Mouse (Mus musculus) cerebellum, adult 2 months (tissue): ENCODE measurements at regions not wholly inside any gene's neighbourhood (a gene's known extent, or its start where the extent isn't known, plus 50 kb on each side); places are given as distances from the start of the nearest gene placed in this dataset.

Source experiments
- DNase-seq, 2 experiments: peaks; one replicate each; pipeline ENCODE4 v3.0.0; 2021
- H3K27ac ChIP-seq: fragments of 200-500 bp; 2 replicates; pipeline ENCODE4 v1.5.1; 2012; ENCODE audit warnings: low read length, control low read depth, inconsistent platforms; ENCODE audit not compliant: insufficient read depth
- H3K27me3 ChIP-seq: fragments of 200-500 bp; 2 replicates; pipeline ENCODE4 v1.6.1; 2012; ENCODE audit warnings: inconsistent platforms, mild to moderate bottlenecking, low read length, moderate library complexity; ENCODE audit not compliant: control insufficient read depth, insufficient read depth
- H3K4me1 ChIP-seq: fragments of 200-500 bp; 2 replicates; pipeline ENCODE4 v1.6.1; 2011; ENCODE audit warnings: low read length; ENCODE audit not compliant: control insufficient read depth, insufficient read depth
- H3K4me3 ChIP-seq: fragments of 200-500 bp; replicated peaks from 2 replicates; pipeline ENCODE3; 2011; ENCODE audit warnings: mild to moderate bottlenecking, low read depth, low read length, control low read depth; ENCODE audit not compliant: insufficient read depth
- CTCF ChIP-seq: fragments of 200-500 bp; IDR thresholded peaks from 2 replicates; pipeline ENCODE4 v1.5.1; 2011; ENCODE audit warnings: low read depth, mild to moderate bottlenecking, control low read depth, low read length, moderate library complexity, borderline replicate concordance; ENCODE audit not compliant: insufficient read depth
- POLR2A ChIP-seq: fragments of 200-500 bp; IDR thresholded peaks from 2 replicates; pipeline ENCODE4 v1.6.1; 2011; ENCODE audit warnings: low read length, control low read depth, borderline replicate concordance; ENCODE audit not compliant: insufficient read depth
- WGBS: fragments of 180-500 bp; shearing (Covaris S2); methylation state at CpG from one replicate; pipeline ENCODE4 v1.1.7; 2018; 5-methylcytosine and 5-hydroxymethylcytosine counted together

DNA sequence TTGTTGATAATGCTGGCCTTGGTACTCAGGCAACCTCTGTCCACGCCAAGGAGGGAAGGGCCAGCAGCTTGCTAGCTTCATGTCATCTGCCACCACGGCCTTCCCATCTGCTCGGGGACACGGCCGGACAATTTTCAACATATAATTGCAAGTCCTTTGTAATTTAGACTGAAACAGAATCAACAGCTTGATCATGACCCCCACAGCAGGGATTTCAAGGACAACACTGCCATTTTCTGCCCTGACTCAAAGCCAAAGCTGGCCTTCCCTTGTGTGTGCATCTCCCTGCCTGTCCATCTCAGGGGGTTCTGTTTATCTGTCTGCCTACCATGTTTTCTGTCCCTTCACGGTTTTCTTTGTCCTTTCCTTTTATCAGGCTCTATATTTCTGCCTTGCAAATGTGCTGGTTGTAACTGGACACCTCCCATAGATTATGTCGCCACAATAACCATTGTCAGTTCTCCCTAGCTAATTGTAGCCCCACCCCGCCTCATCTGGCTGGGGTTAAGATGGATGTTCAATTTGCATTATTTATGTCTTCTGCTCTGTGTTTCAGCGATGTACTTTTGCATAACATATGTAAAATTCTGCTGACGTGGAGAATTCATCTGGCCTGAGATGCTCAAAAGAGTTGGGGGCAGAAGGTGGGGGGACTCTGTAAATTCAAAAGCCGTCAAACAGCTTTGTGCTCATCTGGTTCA is 295.8 kb upstream of the Npvf start:
- H3K27me3 ChIP-seq: no peaks in the 10 kb centered on the region
- peaks cover 3% of the 10 kb centered on the region for H3K4me1 ChIP-seq
- H3K4me3 ChIP-seq: no peak overlapping the region
- WGBS: 54% methylated on average over 11 of the region's 11 CpGs
- TF ChIP-seq CTCF (no peak), POLR2A (no peak)
- DNase-seq: no peak
- no peak overlapping the region for H3K27ac ChIP-seq

DNA sequence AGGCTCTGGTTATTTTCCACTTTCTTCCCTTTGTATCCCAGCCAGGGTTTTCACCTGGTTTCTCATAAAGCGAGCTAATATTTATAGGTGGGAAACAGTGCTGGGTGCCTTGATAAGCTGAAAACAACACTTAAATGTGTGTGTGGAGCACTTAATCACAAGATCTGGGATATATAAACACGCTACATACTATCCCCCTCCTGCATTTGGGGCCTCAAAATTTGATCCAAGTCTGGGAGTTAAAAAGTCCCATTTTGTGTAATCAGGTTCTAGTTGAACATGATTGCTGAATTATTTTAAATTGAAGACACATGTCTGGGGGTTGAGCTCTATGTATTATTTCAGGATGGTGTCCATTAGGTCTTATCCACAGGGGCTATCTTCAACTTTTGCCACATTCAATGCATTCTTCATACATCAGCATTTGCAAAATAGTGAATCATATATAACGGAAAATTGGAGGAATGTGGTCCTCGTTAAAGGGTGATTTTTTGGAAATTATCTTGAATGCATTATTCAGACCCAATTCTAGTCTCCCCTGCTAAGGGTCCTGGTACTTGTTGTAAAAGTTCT is 303.2 kb upstream of the Npvf start:
- no peak for DNase-seq
- Histone ChIP-seq H3K27ac (no peak overlapping the region), H3K27me3 (no peaks in the 10 kb centered on the region), H3K4me1 (no peaks in the 10 kb centered on the region), H3K4me3 (no peak overlapping the region)
- 97% methylated on average over 4 of the region's 4 CpGs for WGBS
- TF ChIP-seq CTCF: no peak
- no peak for TF ChIP-seq POLR2A

DNA sequence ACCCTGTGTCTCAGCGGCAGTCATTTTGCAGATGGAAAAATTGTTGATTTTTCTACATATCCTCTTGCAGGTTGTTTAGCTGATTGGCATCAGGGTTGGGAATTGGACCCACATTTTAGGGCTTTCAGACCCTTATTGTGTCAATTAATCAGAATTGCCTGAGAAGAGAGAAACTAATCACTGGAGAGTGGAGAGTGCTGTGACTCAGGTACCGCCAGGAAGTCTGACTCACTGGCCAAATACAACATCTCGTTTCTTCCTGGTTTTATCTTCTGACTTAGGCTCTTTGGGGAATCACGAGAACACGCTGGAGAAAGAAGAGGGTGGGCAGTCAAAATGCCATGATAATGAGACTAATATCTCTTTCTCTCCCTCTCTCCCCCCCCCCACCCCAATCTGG is 306.1 kb upstream of the Npvf start:
- TF ChIP-seq CTCF: no peak
- TF ChIP-seq POLR2A: no peak
- no peak for DNase-seq
- no peak overlapping the region for H3K27ac ChIP-seq
- no peak overlapping the region for H3K4me3 ChIP-seq
- WGBS: 86% methylated on average over 5 of the region's 5 CpGs
- H3K27me3 ChIP-seq: no peaks in the 10 kb centered on the region
- no peaks in the 10 kb centered on the region for H3K4me1 ChIP-seq

GRCm38 (mm10) chr6:50961592-50961991 is 307.4 kb upstream of the Npvf start:
- H3K27me3 ChIP-seq: no peaks in the 10 kb centered on the region
- no peak for TF ChIP-seq POLR2A
- H3K4me1 ChIP-seq: no peaks in the 10 kb centered on the region
- no peak for DNase-seq
- 63% methylated on average over 6 of the region's 6 CpGs for WGBS
- no peak overlapping the region for H3K27ac ChIP-seq
- H3K4me3 ChIP-seq: no peak overlapping the region

GRCm38 (mm10) chr6:50968546-50968945 is 314.3 kb upstream of the Npvf start:
- no peak for DNase-seq
- 56% methylated on average over 5 of the region's 5 CpGs for WGBS
- H3K27me3 ChIP-seq: no peaks in the 10 kb centered on the region; the same call in 1 of the 2 replicates
- no peak overlapping the region for H3K4me3 ChIP-seq
- TF ChIP-seq POLR2A: no peak
- TF ChIP-seq CTCF: no peak
- H3K4me1 ChIP-seq: no peaks in the 10 kb centered on the region
- H3K27ac ChIP-seq: no peak overlapping the region

DNA sequence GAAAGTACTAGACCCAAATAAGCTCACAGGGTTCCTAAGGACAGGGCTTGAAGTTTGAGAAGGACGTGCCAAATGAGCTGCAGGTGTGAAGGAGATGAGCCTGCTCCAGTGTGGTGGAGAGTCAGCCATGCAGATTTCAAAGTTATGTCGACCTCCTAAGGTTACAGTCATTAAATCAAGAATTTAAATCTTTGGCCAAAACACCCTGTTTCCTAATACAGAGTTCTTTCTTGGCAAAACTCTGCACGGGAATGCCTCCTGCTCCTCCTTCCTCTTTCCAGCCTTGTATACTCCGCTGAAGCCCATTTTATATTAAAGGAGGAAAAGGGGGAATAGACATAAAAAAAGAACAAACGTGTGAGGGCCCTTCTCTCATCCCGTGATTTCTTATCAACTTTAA is 315.1 kb upstream of the Npvf start:
- Histone ChIP-seq H3K27ac (no peak overlapping the region), H3K4me3 (no peak overlapping the region), H3K4me1 (no peaks in the 10 kb centered on the region), H3K27me3 (no peaks in the 10 kb centered on the region; the same call in 1 of the 2 replicates)
- WGBS: 24% methylated on average over 6 of the region's 6 CpGs
- DNase-seq: no peak
- TF ChIP-seq CTCF (no peak), POLR2A (no peak)

- no peak overlapping the region for H3K27ac ChIP-seq
- no peaks in the 10 kb centered on the region for H3K4me1 ChIP-seq
- no peak for DNase-seq
- 42% methylated on average over 7 of the region's 7 CpGs for WGBS
- H3K27me3 ChIP-seq: no peaks in the 10 kb centered on the region; the same call in 1 of the 2 replicates
- no peak overlapping the region for H3K4me3 ChIP-seq
- TF ChIP-seq CTCF (no peak), POLR2A (no peak)
Measured at GRCm38 (mm10) chr6:50969997-50970396, 315.8 kb upstream of the Npvf start.

GRCm38 (mm10) chr6:50970770-50971169 is 316.5 kb upstream of the Npvf start:
- no peaks in the 10 kb centered on the region for H3K4me1 ChIP-seq
- TF ChIP-seq CTCF: no peak
- TF ChIP-seq POLR2A: no peak
- H3K4me3 ChIP-seq: no peak overlapping the region
- H3K27ac ChIP-seq: no peak overlapping the region
- 28% methylated on average over 8 of the region's 8 CpGs for WGBS
- no peaks in the 10 kb centered on the region; the same call in 1 of the 2 replicates for H3K27me3 ChIP-seq
- DNase-seq: no peak

GRCm38 (mm10) chr6:50972268-50972667 is 318.0 kb upstream of the Npvf start:
- no peak for DNase-seq
- Histone ChIP-seq H3K4me1 (no peaks in the 10 kb centered on the region), H3K4me3 (no peak overlapping the region), H3K27me3 (no peaks in the 10 kb centered on the region; the same call in 1 of the 2 replicates), H3K27ac (no peak overlapping the region)
- no peak for TF ChIP-seq CTCF
- no peak for TF ChIP-seq POLR2A
- WGBS: 93% methylated on average over 4 of the region's 4 CpGs
